Mouse (Mus musculus) left cerebral cortex, postnatal 4 days (tissue): ENCODE results near the gene Ccdc190. TPM values are rescaled to one million over a fixed set of nuclear protein-coding genes. Genes with fewer than 3 reads are reported as not detected.

Source experiments
- DNase-seq: peaks from one replicate; pipeline ENCODE4 v3.0.0-alpha.2; 2022
- intact Hi-C: fragments of 180-260 bp; cut with DNase I; formaldehyde crosslinking; loops from one replicate; pipeline ENCODE4 v1.15.1; 2025
- total RNA-seq, 2 experiments: library from RNA; stranded (reverse); gene quantifications; 2 replicates each; pipeline ENCODE4 v1.2.3; 2021

Ccdc190 gene
- total RNA-seq, 2 experiments from 2014 or later: 5.8 to 6.3 TPM

DNA sequence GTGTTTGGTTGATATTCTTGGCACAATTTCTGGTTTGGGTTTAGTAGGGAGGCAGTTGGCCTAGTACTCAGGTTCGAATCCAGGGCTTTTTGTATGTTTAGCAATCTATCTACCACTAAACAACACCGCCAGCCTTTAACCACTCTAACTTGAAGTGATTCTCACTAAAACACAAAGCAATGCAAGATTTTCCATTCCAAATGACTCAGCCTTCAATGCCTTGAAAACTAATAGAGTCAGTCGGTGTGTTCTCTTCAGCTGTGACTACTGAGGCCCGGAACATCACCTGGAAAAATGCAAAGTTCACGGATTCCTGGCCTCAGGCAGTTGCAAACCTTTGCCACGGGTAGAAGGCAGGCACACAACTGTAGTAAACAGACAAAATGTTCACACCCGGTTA lies 3.2 kb downstream of the Ccdc190 start:
- intact Hi-C loops: loop anchor here (5.0 kb wide), 1 partner anchor 399 kb away; the partner anchor contains the start of gene Nuf2
- no peak for DNase-seq

DNA sequence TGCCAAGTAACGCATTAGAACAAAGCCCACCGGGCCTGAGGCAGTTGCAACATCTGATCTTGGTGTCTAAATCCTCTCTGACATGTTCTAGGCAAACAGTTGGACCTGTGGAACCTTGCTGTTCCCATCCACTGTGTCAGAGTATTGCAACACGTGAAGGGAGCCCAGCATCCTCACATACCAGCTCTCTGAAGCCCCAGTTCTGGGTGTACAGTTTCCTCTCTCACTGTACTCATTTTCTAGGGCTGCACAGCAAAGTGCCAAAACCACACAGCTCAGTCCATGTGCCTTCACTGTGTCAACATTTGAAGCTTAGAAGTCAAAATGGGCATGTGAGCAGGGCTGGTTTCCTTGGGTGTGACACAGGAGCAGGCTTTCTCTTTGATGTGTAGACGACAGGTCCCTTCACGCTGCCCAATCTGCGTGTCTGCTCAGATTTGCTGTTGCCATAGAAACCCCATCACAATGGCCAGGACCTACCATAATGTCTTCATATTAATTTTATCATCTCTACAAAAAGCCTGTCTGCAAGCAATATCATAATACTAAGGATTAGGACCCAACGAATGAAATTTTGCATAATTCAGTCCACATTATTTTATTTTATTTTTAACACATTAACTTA lies 3.8 kb downstream of the Ccdc190 start:
- no peak for DNase-seq

DNA sequence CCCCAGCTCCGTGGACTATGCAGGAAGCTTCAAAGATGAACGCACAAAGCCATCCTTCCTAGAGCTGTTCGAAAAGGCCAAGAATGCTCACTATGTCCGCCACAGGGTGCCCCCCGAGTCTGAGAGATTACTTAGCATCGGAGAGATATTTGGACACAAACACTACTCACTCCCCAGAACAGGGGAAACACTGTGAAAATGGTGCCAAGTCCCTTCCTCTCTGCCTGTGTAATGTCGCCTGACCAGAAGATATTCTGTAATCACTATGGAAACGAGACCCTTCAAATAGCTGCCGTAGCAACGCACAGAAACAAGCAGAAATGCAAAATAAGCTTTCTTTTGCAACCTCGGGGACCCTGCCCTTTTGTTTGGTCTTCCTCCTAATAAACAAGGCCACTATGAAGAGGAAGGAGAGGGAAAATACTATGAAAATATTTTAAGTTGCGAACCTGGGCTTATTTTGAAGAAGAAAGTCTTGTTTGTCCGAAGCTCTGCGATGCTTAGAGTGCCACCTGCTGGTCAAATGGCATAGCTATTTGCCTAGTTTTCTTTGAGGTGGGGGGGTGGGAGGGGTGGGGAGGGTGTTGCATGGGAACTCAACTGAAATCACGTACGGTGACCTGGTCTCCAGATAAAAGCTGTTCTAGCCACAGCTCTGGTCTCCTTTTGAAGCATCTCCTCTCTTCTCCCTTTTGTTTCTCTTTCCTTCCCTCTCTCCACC lies 5.7 kb downstream of the Ccdc190 start:
- peak; percentile 61 for DNase-seq
- intact Hi-C loops: loop anchor here (5.0 kb wide), 1 partner anchor 402 kb away; the partner anchor contains the start of gene Nuf2

More for the DNA sequence above, 3.8 kb downstream of the Ccdc190 start:
- intact Hi-C loops: loop anchor here (5.0 kb wide), 1 partner anchor 400 kb away; the partner anchor contains the start of gene Nuf2

DNA sequence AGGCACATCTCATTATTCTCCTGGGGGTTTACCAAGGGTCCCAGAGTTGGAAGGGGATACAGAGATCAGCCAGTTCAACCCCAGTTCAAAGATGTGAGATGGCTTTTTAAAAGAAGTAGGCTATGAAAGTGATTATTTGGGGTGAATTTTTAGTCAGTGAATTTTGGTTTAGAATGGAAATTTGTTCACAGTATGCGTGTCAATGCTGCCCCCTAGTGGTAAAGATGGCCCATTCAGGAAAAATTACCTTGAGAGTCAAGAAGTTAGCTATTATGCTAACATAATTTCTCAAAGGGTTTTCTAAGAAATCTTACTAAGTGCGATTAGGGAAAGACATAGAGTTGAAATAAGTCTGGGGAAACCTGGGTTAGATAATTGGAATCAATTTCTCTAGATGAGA lies 10.9 kb downstream of the Ccdc190 start:
- intact Hi-C loops: no loop called here
- peak; percentile 36 for DNase-seq

DNA sequence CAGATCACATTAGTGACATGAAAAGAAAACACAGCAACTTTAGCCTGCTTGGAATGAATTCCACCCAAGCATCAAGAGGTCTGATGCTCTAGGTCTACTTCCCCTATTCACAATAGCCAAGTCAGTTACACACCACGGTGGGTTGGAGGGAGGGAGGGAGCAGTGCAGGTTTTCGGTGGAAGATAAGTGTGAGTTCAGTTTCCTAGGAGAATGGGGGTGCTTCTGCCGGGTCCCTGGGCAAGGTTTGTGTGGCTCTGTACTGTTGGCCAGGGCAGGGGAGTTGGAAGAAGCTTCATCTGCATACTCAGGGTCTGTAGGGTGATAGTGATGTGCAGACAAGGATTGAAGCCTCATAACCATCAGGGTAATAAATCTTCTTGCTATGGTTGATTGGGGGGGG lies 17.6 kb downstream of the Ccdc190 start:
- intact Hi-C loops: no loop called here
- no peak for DNase-seq

DNA sequence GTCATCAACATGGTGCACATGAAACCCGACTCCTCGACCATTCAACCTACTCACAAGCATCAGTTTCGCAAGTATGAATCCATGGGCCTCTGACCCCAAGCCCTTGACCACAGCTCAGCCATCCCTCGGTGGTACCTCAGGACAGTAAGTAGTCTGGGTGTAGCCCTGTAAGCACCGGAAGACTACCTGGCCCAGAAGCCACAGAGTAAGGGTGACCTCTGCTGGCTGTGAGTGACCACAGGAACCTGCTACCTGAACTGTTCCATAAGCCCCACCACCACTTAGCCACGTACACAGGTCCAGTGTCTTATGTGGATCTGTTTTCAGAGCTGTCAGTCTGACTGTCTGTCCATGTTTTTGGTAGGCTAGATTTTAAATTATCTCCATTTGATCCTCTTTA lies 19.2 kb downstream of the Ccdc190 start:
- intact Hi-C loops: no loop called here
- DNase-seq: no peak

DNA sequence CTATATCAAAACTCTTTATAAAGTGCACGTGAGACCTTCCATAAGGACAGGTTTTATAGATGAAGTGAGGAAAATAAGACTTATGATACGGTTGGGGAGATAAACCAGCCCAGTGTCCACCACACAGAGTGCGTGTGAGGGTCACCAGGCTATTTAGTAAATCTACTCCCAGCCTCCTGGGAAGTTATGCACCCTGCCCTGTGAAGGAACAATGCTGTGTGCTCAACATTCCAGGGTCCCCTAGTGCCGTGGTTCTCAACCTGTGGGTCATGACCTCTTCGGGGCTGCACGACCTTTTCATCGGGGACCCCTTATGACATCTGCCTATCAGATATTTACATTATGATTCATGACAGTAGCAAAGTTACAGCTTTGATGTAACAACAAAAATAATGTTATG lies 19.8 kb downstream of the Ccdc190 start:
- intact Hi-C loops: no loop called here
- no peak for DNase-seq

DNA sequence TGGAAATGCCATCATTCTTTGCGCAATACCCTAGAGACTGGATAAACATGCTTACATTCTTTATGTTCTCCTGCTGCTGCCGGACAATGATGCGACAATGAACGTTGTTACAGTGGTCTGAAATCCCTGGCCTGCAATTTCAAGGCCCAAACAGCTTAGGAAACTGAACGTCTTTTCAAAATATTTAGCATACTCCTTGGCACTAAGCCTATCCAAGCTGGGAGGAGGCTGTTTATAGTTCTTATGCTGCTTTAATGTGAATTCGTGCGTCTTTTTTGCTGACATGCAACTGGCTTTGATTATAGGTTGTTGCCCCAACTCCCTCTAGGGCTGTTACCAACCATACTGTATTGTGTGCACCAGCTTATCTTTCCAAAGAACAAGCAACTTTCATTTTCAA lies 20.4 kb downstream of the Ccdc190 start:
- intact Hi-C loops: no loop called here
- no peak for DNase-seq

DNA sequence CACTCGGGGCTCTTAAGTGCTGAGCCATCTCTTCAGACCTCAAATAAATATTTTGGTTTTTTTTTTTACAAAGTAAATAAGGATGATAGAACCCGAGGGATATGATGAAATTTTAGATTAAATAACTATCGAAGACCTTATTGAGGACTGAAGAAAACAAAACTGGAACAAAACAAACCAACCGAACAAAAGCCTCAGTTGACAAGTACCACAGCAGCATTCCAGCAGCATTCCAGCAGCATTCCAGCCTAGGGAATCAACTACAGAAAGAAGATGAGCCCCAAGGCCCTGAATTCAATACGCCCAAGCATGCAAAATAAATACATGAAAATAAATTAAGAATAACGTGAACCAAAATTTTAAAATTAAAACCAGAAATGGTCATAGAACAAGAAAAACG lies 21.5 kb downstream of the Ccdc190 start:
- intact Hi-C loops: no loop called here

DNA sequence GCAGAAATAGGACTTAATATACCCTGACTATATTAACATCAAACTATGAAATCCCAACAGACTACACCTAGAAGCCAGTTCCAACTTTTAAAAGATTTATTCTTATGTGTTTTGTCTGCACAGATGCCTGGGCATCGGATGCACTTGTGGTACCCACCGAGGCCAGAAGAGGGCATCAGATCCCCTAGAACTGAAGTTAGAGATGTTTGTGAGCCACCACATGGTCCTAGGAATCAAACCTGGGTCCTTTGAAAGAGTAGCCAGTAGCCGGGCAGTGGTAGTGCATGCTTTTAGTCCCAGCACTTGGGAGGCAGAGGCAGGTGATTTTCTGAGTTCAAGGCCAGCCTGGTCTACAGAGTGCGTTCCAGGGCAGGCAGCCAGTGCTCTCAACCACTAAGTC lies 22.2 kb downstream of the Ccdc190 start:
- intact Hi-C loops: no loop called here
- no peak for DNase-seq

More for the DNA sequence above, 21.5 kb downstream of the Ccdc190 start:
- DNase-seq: no peak

DNA sequence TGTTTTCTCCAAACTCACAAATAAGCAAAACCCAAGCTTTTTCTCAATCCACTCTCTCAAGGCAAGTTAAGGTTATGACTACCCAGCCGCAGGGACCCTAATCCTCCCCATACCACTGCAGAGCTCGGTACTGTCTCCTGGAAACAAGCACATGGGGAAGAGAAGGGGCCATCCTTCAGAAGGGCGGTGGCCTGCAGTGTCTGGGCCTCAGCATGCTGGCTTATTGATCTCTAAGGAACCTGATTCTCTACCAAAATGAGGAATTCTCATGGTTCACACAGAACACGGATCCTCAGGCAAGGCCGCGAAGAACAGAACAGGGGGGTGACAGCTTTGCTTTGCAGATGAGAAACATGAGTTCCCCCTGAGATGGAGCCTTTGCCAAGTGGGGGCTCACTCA lies 23.1 kb downstream of the Ccdc190 start:
- intact Hi-C loops: no loop called here
- no peak for DNase-seq

DNA sequence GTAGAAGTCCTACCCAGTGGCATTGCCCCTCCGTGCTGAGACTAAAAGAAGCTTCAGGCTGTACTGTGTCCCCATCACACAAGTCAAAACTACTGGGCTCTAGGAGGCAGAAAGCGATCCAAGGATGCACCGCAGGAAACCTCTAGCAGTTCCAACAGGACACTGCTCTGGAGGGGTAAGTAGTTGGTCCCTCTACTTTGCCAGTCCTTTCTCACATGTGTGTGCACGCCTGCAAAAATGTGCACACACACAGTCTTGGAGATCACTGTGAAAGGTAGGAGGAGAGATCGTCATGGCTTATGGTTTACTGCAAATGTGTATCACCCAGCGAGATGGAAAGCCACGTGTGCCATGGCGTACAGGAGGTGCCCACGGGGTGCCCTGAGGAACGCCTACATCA lies 24.2 kb downstream of the Ccdc190 start:
- intact Hi-C loops: no loop called here

DNA sequence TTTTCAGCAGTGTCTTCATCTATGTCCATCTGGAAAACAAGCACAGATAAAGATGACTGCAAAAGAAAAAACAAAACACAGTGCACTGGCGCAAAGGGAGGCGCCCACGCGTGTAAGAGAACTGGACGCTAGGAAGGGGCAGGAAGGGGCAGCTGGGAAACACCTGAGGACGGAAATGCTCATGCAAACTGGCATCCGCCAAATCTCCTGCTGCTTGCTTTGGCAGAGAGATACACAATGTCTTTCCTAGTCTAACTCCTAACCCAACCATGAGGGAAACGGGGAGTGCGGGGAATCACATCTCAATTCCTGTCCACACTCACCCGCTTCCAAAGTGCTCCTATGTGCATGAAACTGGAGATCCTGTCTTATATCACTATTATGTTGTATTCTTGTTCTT lies 24.7 kb downstream of the Ccdc190 start:
- intact Hi-C loops: no loop called here

More for the DNA sequence above, 24.2 kb downstream of the Ccdc190 start:
- no peak for DNase-seq

DNA sequence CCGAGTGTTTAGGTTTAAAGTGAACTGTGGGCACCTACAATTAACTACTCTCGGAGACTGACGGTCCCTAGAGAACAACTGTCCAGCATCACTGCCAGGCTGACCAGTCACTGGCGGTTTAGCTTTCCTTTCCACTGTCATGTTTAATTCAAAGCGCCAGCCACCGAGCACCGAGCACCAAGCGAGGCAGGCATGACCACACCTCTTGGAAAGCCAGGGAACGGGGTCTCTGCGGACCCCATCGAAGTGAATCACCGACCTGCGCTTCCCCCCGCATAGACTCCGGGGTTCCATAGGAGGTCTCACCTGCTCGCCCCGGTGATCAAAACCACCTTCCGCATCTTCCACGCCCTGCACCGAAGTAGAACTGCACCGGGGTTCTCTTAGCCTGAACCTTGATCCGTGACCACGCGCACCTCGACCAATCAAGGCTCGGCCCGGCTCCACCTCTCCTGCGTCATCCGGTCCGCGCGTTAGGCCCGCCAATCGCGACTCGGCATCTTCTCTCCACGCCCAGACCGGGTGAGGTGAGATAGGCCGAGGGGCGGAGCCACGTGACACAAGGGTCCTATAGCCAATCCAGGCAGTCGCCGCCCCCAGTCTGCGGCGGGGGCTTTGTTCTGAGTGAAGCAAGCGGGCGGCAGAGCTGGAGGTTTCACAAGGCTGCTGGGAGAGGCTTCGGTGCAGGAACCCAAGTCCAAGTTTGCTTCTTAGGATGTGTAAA lies 40.5 kb downstream of the Ccdc190 start, which contains the start of gene Hsd17b7:
Gene Hsd17b7 (minus strand): TSS at position 450 of the 724 bp plus-strand sequence.
- intact Hi-C loops: no loop called here
- peak; percentile 99 for DNase-seq

More for the DNA sequence above, 24.7 kb downstream of the Ccdc190 start:
- DNase-seq: peak; percentile 29

DNA sequence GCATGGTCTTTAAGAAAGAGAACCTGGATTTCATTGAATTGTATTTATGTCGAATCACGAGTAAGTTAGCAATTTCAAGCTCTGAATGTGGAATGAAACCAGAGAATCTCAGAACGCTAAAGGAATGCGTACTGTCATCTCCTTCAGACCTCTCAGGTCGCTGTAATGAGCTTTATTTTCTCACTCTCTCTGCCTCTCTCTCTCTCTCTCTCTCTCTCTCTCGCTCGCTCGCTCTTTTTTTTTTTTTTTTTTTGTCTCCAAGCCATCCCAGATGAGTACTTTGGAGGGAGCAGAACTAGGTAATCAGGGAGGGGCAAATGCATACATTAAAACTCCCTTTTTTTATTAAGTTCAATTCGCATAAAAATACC lies 41.1 kb downstream of the Ccdc190 start:
- no peak for DNase-seq
- intact Hi-C loops: no loop called here

DNA sequence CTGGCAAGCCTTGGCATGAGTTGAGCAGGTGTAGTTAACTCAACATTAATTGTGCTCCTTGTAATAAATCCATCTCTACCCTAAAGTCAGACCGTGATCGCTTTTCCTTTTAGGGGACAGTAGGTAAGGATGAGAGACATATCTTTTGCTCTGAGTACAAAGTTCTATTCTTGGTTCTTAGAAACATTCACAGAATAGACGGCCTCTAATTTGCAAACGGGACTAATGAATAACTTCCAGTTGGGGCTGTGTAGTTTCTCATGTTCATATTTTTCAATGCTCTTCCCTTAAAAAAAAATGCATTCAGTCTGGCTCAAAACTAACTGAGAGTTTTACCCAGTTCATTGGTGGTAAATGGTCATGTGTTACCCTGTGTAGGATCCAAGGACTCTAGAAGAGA lies 42.5 kb downstream of the Ccdc190 start:
- intact Hi-C loops: no loop called here
- no peak for DNase-seq

DNA sequence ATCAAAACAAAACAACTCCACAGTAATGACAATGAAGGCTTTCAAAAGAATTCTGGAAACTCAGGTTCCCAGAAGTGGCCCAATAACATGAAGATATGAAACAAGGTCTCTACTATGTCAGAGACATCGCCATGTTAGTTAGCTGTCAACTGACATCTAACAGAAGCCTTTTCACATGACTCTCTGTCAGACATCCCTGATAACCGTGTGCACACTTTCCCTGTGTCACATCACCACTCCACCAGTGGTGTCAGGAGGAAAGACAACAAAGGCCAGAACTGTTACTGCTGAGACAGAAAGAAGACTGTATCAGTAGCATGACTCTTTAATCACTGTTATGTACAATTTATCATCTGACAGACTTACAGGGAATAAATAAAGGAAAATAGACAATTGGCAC lies 43.5 kb downstream of the Ccdc190 start:
- DNase-seq: no peak
- intact Hi-C loops: no loop called here

DNA sequence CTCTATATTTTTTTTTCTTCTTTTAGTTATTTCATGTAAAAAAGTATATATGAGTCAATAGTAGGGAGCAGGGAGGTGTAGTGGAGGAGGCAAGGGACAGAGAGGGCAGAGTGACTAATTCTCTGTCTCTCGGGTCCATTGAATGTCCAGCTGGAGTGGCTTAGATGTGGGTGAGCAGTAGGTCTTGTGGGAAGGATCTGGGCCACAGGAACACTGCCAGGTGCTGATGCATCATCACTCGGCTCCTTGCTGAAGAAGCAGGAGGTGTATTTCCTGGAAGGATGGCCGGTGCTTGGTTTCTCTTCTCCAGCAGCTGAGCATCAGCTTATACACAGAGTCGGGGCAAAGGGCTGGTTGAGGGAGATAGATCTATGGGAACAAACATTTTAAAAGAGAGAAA lies 49.2 kb downstream of the Ccdc190 start:
- DNase-seq: no peak
- intact Hi-C loops: no loop called here
